In the genomic region with DNA sequence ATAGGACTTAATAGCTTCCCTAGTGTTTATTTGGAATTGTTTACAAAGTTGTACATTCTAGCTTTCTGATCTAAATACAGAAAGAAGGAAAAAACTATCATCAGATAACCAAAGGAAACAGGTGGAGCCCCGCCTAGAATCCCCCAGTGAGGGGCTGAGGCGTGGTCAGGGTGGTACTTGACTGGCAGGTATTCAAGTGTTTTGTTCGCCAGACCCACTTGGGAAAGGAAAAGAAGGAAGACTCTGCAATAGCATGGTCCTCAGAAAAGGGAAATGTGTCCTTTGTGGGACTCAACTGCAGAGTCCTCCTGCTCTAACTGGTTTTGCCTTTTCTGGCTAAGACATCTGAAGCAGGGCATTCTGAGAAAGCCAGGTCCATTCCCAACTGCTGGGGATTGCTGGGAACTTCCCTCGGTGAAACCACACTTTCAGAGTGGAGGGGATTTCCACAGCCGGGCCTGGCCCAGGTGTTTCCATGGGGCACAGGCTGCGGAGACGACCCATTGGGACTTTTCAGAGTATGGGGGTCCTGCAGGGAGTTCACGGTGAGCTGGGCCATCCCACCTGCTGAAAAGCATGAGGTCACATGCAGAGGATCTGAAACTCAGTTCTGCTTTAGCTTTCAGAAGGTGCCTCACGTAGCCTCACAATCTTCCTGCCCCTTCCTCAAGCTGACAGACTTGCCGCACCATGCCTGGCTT, we compare ENCODE assay signal across 9 mouse cellular contexts. TPM values are rescaled to one million over a fixed set of nuclear protein-coding genes. Genes with fewer than 3 reads are reported as not detected.
DNase-seq lines count a peak whose midpoint lies in the region; ATAC-seq and TF ChIP-seq lines count a peak whose summit lies in the region.
"Had no signal": no experiment of that assay in that cellular context is flagged by ENCODE, and none has a peak within 500 bp of the region (broad histone marks: within the 10 kb centered on the region; RNA-seq: fewer than 3 reads in every experiment).

No protein-coding gene starts in this region.

- H3K9me3 ChIP-seq in neural tube, embryonic 13.5 days: no peaks in the 10 kb centered on the region

- intact Hi-C loops in gastrocnemius, adult 2 months (cut with DNase I): no loop called here
- intact Hi-C loops in gastrocnemius, postnatal 14 days (cut with DNase I; ENCODE audit: low total_unique reads): no loop called here

- H3K4me3 ChIP-seq in gastrocnemius, adult 2 months: peak overlapping the region; percentile 1; the same call in 1 of the 2 replicates
- H3K4me3 ChIP-seq in neural tube, embryonic 13.5 days: no peak overlapping the region

- 75% methylated on average over 10 of the region's 10 CpGs for WGBS in neural tube, embryonic 13.5 days

- no peak for ATAC-seq in neural tube, embryonic 13.5 days (ENCODE audit: low read depth)

- no peak overlapping the region; the same call in 1 of the 2 replicates for H3K9ac ChIP-seq in neural tube, embryonic 13.5 days

- peaks cover 20% of the 10 kb centered on the region for H3K36me3 ChIP-seq in neural tube, embryonic 13.5 days

- no peak for TF ChIP-seq CTCF in gastrocnemius, adult 2 months (IDR thresholded peaks at IDR 0.05)

- no peak for DNase-seq in gastrocnemius, adult 2 months
- no peak for DNase-seq in gastrocnemius, postnatal 14 days
- no peak for DNase-seq in neural tube, embryonic 10.5 days (ENCODE audit: extremely low spot score, low spot score)
- peak; percentile 46 to 58 for DNase-seq in lung, postnatal 4 days
- DNase-seq in urinary bladder, postnatal 36 days (ENCODE audit: low spot score in 2 of 2): no peak
- no peak for DNase-seq in cerebellum, postnatal 36 days
- DNase-seq in gastrocnemius, adult 18-20 months (ENCODE audit: low spot score): no peak
- DNase-seq: right cerebral cortex, adult 18-20 months had no signal

- H3K4me2 ChIP-seq in neural tube, embryonic 13.5 days: no peak overlapping the region

- no peaks in the 10 kb centered on the region for H3K27me3 ChIP-seq in neural tube, embryonic 13.5 days

- peaks cover 33% of the 10 kb centered on the region for H3K4me1 ChIP-seq in neural tube, embryonic 13.5 days (replicated peaks)

- peak overlapping the region; percentile 70 for H3K27ac ChIP-seq in gastrocnemius, adult 2 months
- H3K27ac ChIP-seq in neural tube, embryonic 13.5 days (replicated peaks): peak overlapping the region; percentile 28; the same call in 1 of the 2 replicates

RNA-seq across cellular contexts. Expression of a gene that starts 5.8 kb away (rescaled TPM):
- 1 to 10 TPM; 4.9 to 5.5 TPM for total RNA-seq in gastrocnemius, adult 2 months (2021)
- total RNA-seq in gastrocnemius, postnatal 14 days (2021): 1 to 10 TPM; 5.5 to 7.4 TPM
- polyA plus RNA-seq in neural tube, embryonic 13.5 days (2015; fragmentation: Nextera tagmentation; extraction: Ambion mirVana): 46.4 and 55.1 TPM in 2 replicates
- total RNA-seq in gastrocnemius, adult 18-20 months (2021): 1 to 10 TPM; 2.3 to 4.1 TPM

RNA-seq across cellular contexts. Expression of a gene that starts 6.0 kb away (rescaled TPM):
- total RNA-seq in gastrocnemius, adult 2 months (2021): 1 to 10 TPM; 2.6 to 3.0 TPM
- 1 to 10 TPM; 3.2 to 3.5 TPM for total RNA-seq in gastrocnemius, postnatal 14 days (2021)
- polyA plus RNA-seq in neural tube, embryonic 13.5 days (2015; fragmentation: Nextera tagmentation; extraction: Ambion mirVana): 37.2 and 39.1 TPM in 2 replicates
- total RNA-seq in gastrocnemius, adult 18-20 months (2021): 1 to 10 TPM in 1 of 2 experiments, under 1 TPM in 1; 0.91 to 1.9 TPM

RNA-seq across cellular contexts. Expression of a gene that starts 18.0 kb away (rescaled TPM):
- total RNA-seq in gastrocnemius, adult 2 months (2021): 100 to 1,000 TPM; 253 TPM
- total RNA-seq in gastrocnemius, postnatal 14 days (2021): 100 to 1,000 TPM; 167 to 186 TPM
- 61.4 and 63.4 TPM in 2 replicates for polyA plus RNA-seq in neural tube, embryonic 13.5 days (2015; fragmentation: Nextera tagmentation; extraction: Ambion mirVana)
- total RNA-seq in gastrocnemius, adult 18-20 months (2021): 100 to 1,000 TPM; 244 to 292 TPM

RNA-seq across cellular contexts. Expression of a gene that starts 39.1 kb away (rescaled TPM):
- 10 to 100 TPM; 34.7 to 40.0 TPM for total RNA-seq in gastrocnemius, adult 2 months (2021)
- 10 to 100 TPM; 30.1 to 34.4 TPM for total RNA-seq in gastrocnemius, postnatal 14 days (2021)
- polyA plus RNA-seq in neural tube, embryonic 13.5 days (2015; fragmentation: Nextera tagmentation; extraction: Ambion mirVana): 93.9 and 100.0 TPM in 2 replicates
- total RNA-seq in gastrocnemius, adult 18-20 months (2021): 10 to 100 TPM; 38.5 to 40.0 TPM

RNA-seq across cellular contexts. Expression of a gene that starts 46.1 kb away (rescaled TPM):
- 10 to 100 TPM; 27.0 to 33.5 TPM for total RNA-seq in gastrocnemius, adult 2 months (2021)
- 10 to 100 TPM; 23.7 to 25.2 TPM for total RNA-seq in gastrocnemius, postnatal 14 days (2021)
- 106 and 114 TPM in 2 replicates for polyA plus RNA-seq in neural tube, embryonic 13.5 days (2015; fragmentation: Nextera tagmentation; extraction: Ambion mirVana)
- total RNA-seq in gastrocnemius, adult 18-20 months (2021): 10 to 100 TPM; 24.3 to 31.7 TPM

Comparison
In these comparisons a context has a peak if more than half of its experiments do, and no peak if none do; other contexts are left out.
1. DNase-seq: peak in lung, postnatal 4 days (2 of 2); none in gastrocnemius, adult 2 months (single experiment), gastrocnemius, postnatal 14 days (single experiment), neural tube, embryonic 10.5 days (single experiment), urinary bladder, postnatal 36 days (0 of 2), cerebellum, postnatal 36 days (0 of 2) and gastrocnemius, adult 18-20 months (single experiment).